Mouse (Mus musculus): ENCODE data around the gene Klf7.

GRCm38 (mm10) chr1:64091591-64091990 is 30.5 kb downstream of the Klf7 start:
- TF ChIP-seq CTCF (IDR thresholded peaks at IDR 0.05; ENCODE audit: extremely low read depth, insufficient read depth, low read length): no peak
- no peak for TF ChIP-seq POLR2A (IDR thresholded peaks at IDR 0.05; ENCODE audit: extremely low read depth, insufficient read depth, low read length)

All from cortical plate, adult 2 months (tissue).